Mouse (Mus musculus) midbrain, embryonic 16.5 days (tissue): Measurements from ENCODE around the gene Acap3. TPM values are rescaled to one million over a fixed set of nuclear protein-coding genes. Genes with fewer than 3 reads are reported as not detected.

ENCODE experiments used
- ATAC-seq: fragments of 200-750 bp; cut with Nextera tagmentation; 2 replicates; pipeline ENCODE4 v1.8.0; 2017; ENCODE audit warnings: moderate TSS enrichment
- H3K27ac ChIP-seq: fragments of 300-500 bp; sonication (generic); 2 replicates; pipeline ENCODE4 v1.5.1; 2014; ENCODE audit warnings: mild to moderate bottlenecking, low read length, mixed read lengths
- H3K27me3 ChIP-seq: fragments of 300-500 bp; sonication (generic); 2 replicates; pipeline ENCODE4 v1.6.1; 2014; ENCODE audit warnings: low read depth, low read length, mixed read lengths; ENCODE audit not compliant: control insufficient read depth, insufficient read depth
- H3K36me3 ChIP-seq: fragments of 300-500 bp; sonication (generic); 2 replicates; pipeline ENCODE4 v1.6.1; 2014; ENCODE audit warnings: mild to moderate bottlenecking, low read length, moderate library complexity, mixed read lengths; ENCODE audit not compliant: control insufficient read depth, insufficient read depth
- H3K4me1 ChIP-seq: fragments of 300-500 bp; sonication (generic); 2 replicates; pipeline ENCODE4 v1.6.1; 2014; ENCODE audit warnings: mild to moderate bottlenecking, low read length, mixed read lengths; ENCODE audit not compliant: control insufficient read depth, insufficient read depth
- H3K4me2 ChIP-seq: fragments of 300-500 bp; sonication (generic); 2 replicates; pipeline ENCODE4 v1.6.1; 2014; ENCODE audit warnings: mild to moderate bottlenecking, low read length, mixed read lengths
- H3K4me3 ChIP-seq: fragments of 300-500 bp; sonication (generic); 2 replicates; pipeline ENCODE4 v1.5.1; 2014; ENCODE audit warnings: low read depth, mild to moderate bottlenecking, low read length, moderate library complexity, mixed read lengths
- H3K9ac ChIP-seq: fragments of 300-500 bp; sonication (generic); 2 replicates; pipeline ENCODE4 v1.6.1; 2014; ENCODE audit warnings: low read depth, low read length, mixed read lengths
- H3K9me3 ChIP-seq: fragments of 300-500 bp; sonication (generic); replicated peaks from 2 replicates; pipeline ENCODE4 v1.6.1; 2014; ENCODE audit warnings: mild to moderate bottlenecking, low read length, mixed read lengths; ENCODE audit not compliant: control insufficient read depth, poor library complexity, severe bottlenecking
- WGBS: fragments of 180-500 bp; shearing (Covaris S2); extraction: QIAGEN DNeasy Blood & Tissue Kit; methylation state at CpG from one replicate; pipeline ENCODE4 v1.1.7; 2014; 5-methylcytosine and 5-hydroxymethylcytosine counted together
- microRNA-seq: library from miRNA; unstranded; fragments of <30 nt; microRNA quantifications from one replicate; pipeline ENCODE4, GENCODE M21; 2017
- polyA plus RNA-seq: library from polyadenylated mRNA; unstranded; fragments of >200 nt; fragmentation: Nextera tagmentation; extraction: Ambion mirVana; gene quantifications from 2 replicates; pipeline ENCODE4 v1.2.1, GENCODE M21; 2015

Gene Acap3
- polyA plus RNA-seq, 1 experiment from 2014 or later: 77.4 TPM

- Histone ChIP-seq H3K27me3 (peaks cover 2% of the 10 kb centered on the region; the same call in 1 of the 2 replicates), H3K36me3 (no peaks in the 10 kb centered on the region; the same call in 1 of the 2 replicates), H3K27ac (peak within 1 kb of the TSS; percentile 86), H3K4me2 (peak within 1 kb of the TSS; percentile 95), H3K9me3 (no peaks in the 10 kb centered on the region), H3K4me3 (peak within 1 kb of the TSS; percentile 88), H3K9ac (peak within 1 kb of the TSS; percentile 86), H3K4me1 (peaks cover 17% of the 10 kb centered on the region)
- 0% methylated on average over 84 of the region's 85 CpGs for WGBS
- ATAC-seq: peak; percentile 98
These were observed 52.1 kb downstream of the Acap3 start, which contains the start of gene Ube2j2 for GRCm38 (mm10) chr4:155943534-155944249. Gene Ube2j2 (plus strand): TSS chr4:155943831.

- peaks cover 3% of the 10 kb centered on the region; the same call in 1 of the 2 replicates for H3K36me3 ChIP-seq
- H3K9ac ChIP-seq: peak overlapping the region; percentile 86
- peak overlapping the region; percentile 70 for H3K4me2 ChIP-seq
- WGBS: 1% methylated on average over 17 of the region's 17 CpGs
- H3K27me3 ChIP-seq: peaks cover 2% of the 10 kb centered on the region; the same call in 1 of the 2 replicates
- peak overlapping the region; percentile 88 for H3K4me3 ChIP-seq
- peaks cover 17% of the 10 kb centered on the region for H3K4me1 ChIP-seq
- H3K9me3 ChIP-seq: no peaks in the 10 kb centered on the region
- ATAC-seq: peak; percentile 13
- peak overlapping the region; percentile 86; the same call in 1 of the 2 replicates for H3K27ac ChIP-seq
These were observed 52.6 kb downstream of the Acap3 start for GRCm38 (mm10) chr4:155944271-155944670.

- Histone ChIP-seq H3K9me3 (no peaks in the 10 kb centered on the region), H3K4me2 (no peak overlapping the region), H3K4me3 (no peak overlapping the region), H3K36me3 (peaks cover 11% of the 10 kb centered on the region), H3K9ac (no peak overlapping the region), H3K27ac (no peak overlapping the region), H3K4me1 (peaks cover 17% of the 10 kb centered on the region), H3K27me3 (no peaks in the 10 kb centered on the region)
- no peak for ATAC-seq
These were observed 55.5 kb downstream of the Acap3 start for GRCm38 (mm10) chr4:155947094-155947493.

GRCm38 (mm10) chr4:155955491-155955890 is 63.9 kb downstream of the Acap3 start:
- no peaks in the 10 kb centered on the region for H3K9me3 ChIP-seq
- WGBS: 94% methylated on average over 6 of the region's 6 CpGs

More at GRCm38 (mm10) chr4:155955491-155955890, 63.9 kb downstream of the Acap3 start:
- H3K9ac ChIP-seq: no peak overlapping the region
- H3K4me3 ChIP-seq: no peak overlapping the region
- H3K27me3 ChIP-seq: no peaks in the 10 kb centered on the region
- no peak overlapping the region for H3K4me2 ChIP-seq
- no peak overlapping the region for H3K27ac ChIP-seq
- no peak for ATAC-seq
- no peaks in the 10 kb centered on the region for H3K4me1 ChIP-seq
- H3K36me3 ChIP-seq: peaks cover 46% of the 10 kb centered on the region

Small RNA genes lying within 50 kb of the gene (microRNA-seq; reads per million reads assigned to microRNA genes)
- not detected for gene Gm22991

Other genes with a start within 250 kb of the Acap3 start
- not detected in 2 replicates for gene Gm10563, start 246.4 kb upstream of the Acap3 start, polyA plus RNA-seq
- gene Mmp23, start 238.4 kb upstream of the Acap3 start, polyA plus RNA-seq: 3.1 and 4.6 TPM in 2 replicates
- gene Mib2, start 222.6 kb upstream of the Acap3 start, polyA plus RNA-seq: 57.3 and 60.9 TPM in 2 replicates
- 11.4 and 12.2 TPM in 2 replicates for gene Fndc10, start 197.5 kb upstream of the Acap3 start, polyA plus RNA-seq
- 151 and 153 TPM in 2 replicates for gene Ssu72, start 187.0 kb upstream of the Acap3 start, polyA plus RNA-seq
- 22.0 and 25.3 TPM in 2 replicates for gene Tmem240, start 157.0 kb upstream of the Acap3 start, polyA plus RNA-seq
- gene Atad3a, start 130.7 kb upstream of the Acap3 start, polyA plus RNA-seq: 87.9 and 93.2 TPM in 2 replicates
- gene Vwa1, start 117.1 kb upstream of the Acap3 start, polyA plus RNA-seq: 31.0 and 31.5 TPM in 2 replicates
- gene Tmem88b, start 105.9 kb upstream of the Acap3 start, polyA plus RNA-seq: 0.85 and 1.1 TPM in 2 replicates
- gene Ankrd65, start 101.4 kb upstream of the Acap3 start, polyA plus RNA-seq: not detected in 2 replicates
- gene Mrpl20, start 88.9 kb upstream of the Acap3 start, polyA plus RNA-seq: 243 and 257 TPM in 2 replicates
- gene Ccnl2, start 79.3 kb upstream of the Acap3 start, polyA plus RNA-seq: 148 and 154 TPM in 2 replicates
- gene Aurkaip1, start 60.5 kb upstream of the Acap3 start, polyA plus RNA-seq: 131 and 134 TPM in 2 replicates
- gene Mxra8, start 52.1 kb upstream of the Acap3 start, polyA plus RNA-seq: 16.9 and 21.1 TPM in 2 replicates
- 10.3 and 11.0 TPM in 2 replicates for gene Dvl1, start 44.4 kb upstream of the Acap3 start, polyA plus RNA-seq
- 0.29 and 0.58 TPM in 2 replicates for gene Tas1r3, start 28.5 kb upstream of the Acap3 start, polyA plus RNA-seq
- 25.1 and 28.1 TPM in 2 replicates for gene Cptp, start 22.4 kb upstream of the Acap3 start, polyA plus RNA-seq
- 75.7 and 78.7 TPM in 2 replicates for gene Ints11, start 22.3 kb upstream of the Acap3 start, polyA plus RNA-seq
- gene Pusl1, start within 50 bp of the Acap3 start, polyA plus RNA-seq: 56.3 and 63.9 TPM in 2 replicates
- 109 and 110 TPM in 2 replicates for gene Ube2j2, start 52.0 kb downstream of the Acap3 start, polyA plus RNA-seq
- gene C1qtnf12, start 70.5 kb downstream of the Acap3 start, polyA plus RNA-seq: 6.6 and 7.8 TPM in 2 replicates
- gene B3galt6, start 100.8 kb downstream of the Acap3 start, polyA plus RNA-seq: 37.8 and 41.0 TPM in 2 replicates
- 112 and 114 TPM in 2 replicates for gene Sdf4, start 101.0 kb downstream of the Acap3 start, polyA plus RNA-seq
- gene Tnfrsf4, start 122.0 kb downstream of the Acap3 start, polyA plus RNA-seq: 0.91 TPM in 1 of 2 replicates, not detected in the other
- 2.0 and 2.4 TPM in 2 replicates for gene Tnfrsf18, start 134.3 kb downstream of the Acap3 start, polyA plus RNA-seq
- gene Ttll10, start 167.6 kb downstream of the Acap3 start, polyA plus RNA-seq: not detected in 2 replicates
- 34.3 and 38.6 TPM in 2 replicates for gene 9430015G10Rik, start 218.2 kb downstream of the Acap3 start, polyA plus RNA-seq
- gene Rnf223, start 238.7 kb downstream of the Acap3 start, polyA plus RNA-seq: 0.54 and 0.75 TPM in 2 replicates